In genomic region chr4:100885793-100886742, GRCm38 (mm10) we compare ENCODE assay signal across 8 mouse cellular contexts.
DNase-seq lines count a peak whose midpoint lies in the region; ATAC-seq and TF ChIP-seq lines count a peak whose summit lies in the region.

No protein-coding gene starts in this region.

- peak overlapping the region; percentile 32; the same call in 1 of the 2 replicates for H3K9ac ChIP-seq in embryonic facial prominence, embryonic 11.5 days (replicated peaks; ENCODE audit: low read length)
- peak overlapping the region; percentile 60 for H3K9ac ChIP-seq in heart, embryonic 14.5 days (ENCODE audit: low read length)
- H3K9ac ChIP-seq in limb, embryonic 15.5 days = no peak overlapping the region
- H3K9ac ChIP-seq in midbrain, postnatal 0 days (replicated peaks; ENCODE audit: low read length, poor library complexity, severe bottlenecking) = 0 out of 2 replicates have a peak overlapping the region, but pooled peaks have one; percentile 39

- peaks cover 14% of the 10 kb centered on the region for H3K4me1 ChIP-seq in embryonic facial prominence, embryonic 11.5 days (ENCODE audit: control insufficient read depth, insufficient read depth, low read length)
- peaks cover 11 to 34% of the 10 kb centered on the region in 2 experiments for H3K4me1 ChIP-seq in heart, embryonic 14.5 days (ENCODE audit: control insufficient read depth in 2 of 2, insufficient read depth in 2 of 2, low read length in 2 of 2)
- H3K4me1 ChIP-seq in limb, embryonic 15.5 days = peaks cover 33% of the 10 kb centered on the region
- H3K4me1 ChIP-seq in midbrain, postnatal 0 days (ENCODE audit: insufficient read depth, low read length) = peaks cover 18% of the 10 kb centered on the region

- H3K36me3 ChIP-seq in embryonic facial prominence, embryonic 11.5 days (replicated peaks; ENCODE audit: control insufficient read depth, insufficient read depth, low read depth, low read length) = no peaks in the 10 kb centered on the region
- H3K36me3 ChIP-seq in heart, embryonic 14.5 days (ENCODE audit: control insufficient read depth, insufficient read depth, low read length) = no peaks in the 10 kb centered on the region
- H3K36me3 ChIP-seq in limb, embryonic 15.5 days = no peaks in the 10 kb centered on the region
- H3K36me3 ChIP-seq in midbrain, postnatal 0 days (ENCODE audit: insufficient read depth, low read length) = no peaks in the 10 kb centered on the region

- H3K27ac ChIP-seq in embryonic facial prominence, embryonic 11.5 days (replicated peaks; ENCODE audit: low read depth, low read length) = peak overlapping the region; percentile 70
- peak overlapping the region; percentile 79 to 83 for H3K27ac ChIP-seq in heart, embryonic 14.5 days (replicated peaks in 1 of 2; ENCODE audit: control insufficient read depth in 1 of 2, insufficient read depth in 1 of 2, low read depth in 2 of 2, low read length in 2 of 2)
- peak overlapping the region; percentile 78 for H3K27ac ChIP-seq in limb, embryonic 15.5 days
- H3K27ac ChIP-seq in midbrain, postnatal 0 days (ENCODE audit: low read depth, low read length) = peak overlapping the region; percentile 38

- DNase-seq in adrenal gland, adult (ENCODE audit: inconsistent age in 2 of 2, low spot score in 1 of 2) = peak; percentile 58 to 74
- no peak for DNase-seq in adrenal gland, postnatal 4 days (ENCODE audit: low spot score in 2 of 2)
- DNase-seq in embryonic facial prominence, embryonic 11.5 days (ENCODE audit: low spot score) = peak; percentile 67
- DNase-seq in midbrain, postnatal 0 days (ENCODE audit: low spot score) = no peak
- no peak for DNase-seq in spleen, postnatal 36 days (ENCODE audit: low spot score in 2 of 2)
- DNase-seq in left cerebral cortex, adult 11 months (ENCODE audit: low spot score) = no peak

- WGBS in embryonic facial prominence, embryonic 11.5 days = 15% methylated on average over 19 of the region's 19 CpGs
- WGBS in heart, embryonic 14.5 days = 15% methylated on average over 19 of the region's 19 CpGs
- 7% methylated on average over 19 of the region's 19 CpGs for WGBS in limb, embryonic 15.5 days
- 11% methylated on average over 19 of the region's 19 CpGs for WGBS in midbrain, postnatal 0 days

- TF ChIP-seq CTCF in midbrain, postnatal 0 days (IDR thresholded peaks at IDR 0.05) = no peak

- no peaks in the 10 kb centered on the region for H3K9me3 ChIP-seq in embryonic facial prominence, embryonic 11.5 days (replicated peaks; ENCODE audit: control insufficient read depth, low read length)
- no peaks in the 10 kb centered on the region for H3K9me3 ChIP-seq in heart, embryonic 14.5 days (ENCODE audit: control insufficient read depth, low read length)
- no peaks in the 10 kb centered on the region for H3K9me3 ChIP-seq in limb, embryonic 15.5 days
- H3K9me3 ChIP-seq in midbrain, postnatal 0 days (ENCODE audit: low read length) = no peaks in the 10 kb centered on the region

- H3K27me3 ChIP-seq in embryonic facial prominence, embryonic 11.5 days (ENCODE audit: control insufficient read depth, insufficient read depth, low read length) = no peaks in the 10 kb centered on the region
- H3K27me3 ChIP-seq in heart, embryonic 14.5 days (ENCODE audit: control insufficient read depth, insufficient read depth, low read length) = no peaks in the 10 kb centered on the region
- H3K27me3 ChIP-seq in limb, embryonic 15.5 days = no peaks in the 10 kb centered on the region
- no peaks in the 10 kb centered on the region for H3K27me3 ChIP-seq in midbrain, postnatal 0 days (ENCODE audit: insufficient read depth, low read length)

- ATAC-seq in embryonic facial prominence, embryonic 11.5 days (replicated peaks; ENCODE audit: insufficient number of reproducible peaks, low FRiP score, low TSS enrichment, low read depth) = peak; percentile 56; the same call in 1 of the 2 replicates
- no peak for ATAC-seq in heart, embryonic 14.5 days (ENCODE audit: insufficient number of reproducible peaks, insufficient read depth, low FRiP score, low read depth)
- peak; percentile 35; the same call in 1 of the 2 replicates for ATAC-seq in limb, embryonic 15.5 days (ENCODE audit: insufficient number of reproducible peaks, low FRiP score, low TSS enrichment, low read depth)
- no peak for ATAC-seq in midbrain, postnatal 0 days (ENCODE audit: low FRiP score)

- no peak overlapping the region for H3K4me3 ChIP-seq in embryonic facial prominence, embryonic 11.5 days (ENCODE audit: low read depth, low read length)
- H3K4me3 ChIP-seq in heart, embryonic 14.5 days (ENCODE audit: control insufficient read depth in 1 of 2, insufficient read depth in 1 of 2, low read depth in 1 of 2, low read length in 2 of 2) = no peak overlapping the region
- no peak overlapping the region for H3K4me3 ChIP-seq in limb, embryonic 15.5 days
- H3K4me3 ChIP-seq in midbrain, postnatal 0 days (ENCODE audit: low read depth, low read length) = no peak overlapping the region

- peak overlapping the region; percentile 21 for H3K4me2 ChIP-seq in embryonic facial prominence, embryonic 11.5 days (ENCODE audit: low read depth, low read length)
- peak overlapping the region; percentile 44 for H3K4me2 ChIP-seq in heart, embryonic 14.5 days (ENCODE audit: low read length)
- H3K4me2 ChIP-seq in limb, embryonic 15.5 days = peak overlapping the region; percentile 7; the same call in 1 of the 2 replicates
- H3K4me2 ChIP-seq in midbrain, postnatal 0 days (ENCODE audit: low read depth, low read length, poor library complexity, severe bottlenecking) = no peak overlapping the region

Comparison
In these comparisons a context has a peak if more than half of its experiments do, and no peak if none do; other contexts are left out.
1. DNase-seq: peak in adrenal gland, adult (2 of 2) and embryonic facial prominence, embryonic 11.5 days (single experiment); none in adrenal gland, postnatal 4 days (0 of 2), midbrain, postnatal 0 days (single experiment), spleen, postnatal 36 days (0 of 2) and left cerebral cortex, adult 11 months (single experiment).
2. ATAC-seq: peak in embryonic facial prominence, embryonic 11.5 days (single experiment) and limb, embryonic 15.5 days (single experiment); none in heart, embryonic 14.5 days (single experiment) and midbrain, postnatal 0 days (single experiment).
3. Peak in every context shown above with its lines, with median percentiles within 50 percentile points of each other: H3K27ac ChIP-seq.